ENCODE assay signal across 17 mouse cellular contexts in the genomic region with DNA sequence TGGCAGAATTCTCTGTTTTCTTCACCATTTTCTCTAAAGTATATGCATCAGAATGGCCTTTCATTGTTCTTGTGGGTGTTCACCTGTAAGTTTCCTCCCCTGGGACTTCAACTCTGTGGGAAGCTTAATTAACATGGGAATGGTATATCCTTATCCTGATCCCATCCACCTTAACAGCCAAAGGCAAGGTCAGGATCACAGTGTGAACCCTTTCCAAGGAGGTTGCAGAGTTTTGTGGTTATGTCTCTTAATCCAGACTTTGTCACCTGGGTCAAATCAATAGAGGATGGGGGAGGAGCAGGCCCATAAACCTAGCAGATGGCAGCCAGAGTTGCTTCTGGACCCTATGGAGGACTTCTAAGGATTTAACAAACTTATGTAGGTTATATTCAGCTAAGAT.
"Had no signal": no experiment of that assay in that cellular context is flagged by ENCODE, and none has a peak within 500 bp of the region (broad histone marks: within the 10 kb centered on the region; RNA-seq: fewer than 3 reads in every experiment).

No protein-coding gene starts in this region.

- H3K4me2 ChIP-seq: lung, embryonic 15.5 days; midbrain, embryonic 11.5 days; midbrain, embryonic 13.5 days; midbrain, embryonic 15.5 days; neural tube, embryonic 12.5 days; stomach, embryonic 15.5 days had no signal

- DNase-seq: lung, adult 2 months; lung, postnatal 14 days; lung, postnatal 36 days; right cerebral cortex, postnatal 14 days; thymus, adult 2 months; thymus, postnatal 14 days; thymus, postnatal 36 days had no signal

- H3K4me1 ChIP-seq: lung, embryonic 15.5 days; midbrain, embryonic 13.5 days; midbrain, embryonic 15.5 days; neural tube, embryonic 12.5 days; stomach, embryonic 15.5 days had no signal

- H3K27ac ChIP-seq: lung, embryonic 15.5 days; macrophage; midbrain, embryonic 13.5 days; midbrain, embryonic 15.5 days; neural tube, embryonic 12.5 days; stomach, embryonic 15.5 days; stomach, postnatal 0 days had no signal

- ATAC-seq: lung, postnatal 0 days; midbrain, embryonic 13.5 days; midbrain, embryonic 15.5 days had no signal

- H3K4me3 ChIP-seq: lung, embryonic 15.5 days; megakaryocyte, embryonic 14.5 days; midbrain, embryonic 13.5 days; midbrain, embryonic 15.5 days; neural tube, embryonic 12.5 days; stomach, embryonic 15.5 days had no signal

- H3K27me3 ChIP-seq: lung, embryonic 15.5 days; midbrain, embryonic 13.5 days; midbrain, embryonic 15.5 days; neural tube, embryonic 12.5 days; stomach, embryonic 15.5 days had no signal

- H3K9ac ChIP-seq: lung, embryonic 15.5 days; midbrain, embryonic 13.5 days; midbrain, embryonic 15.5 days; neural tube, embryonic 12.5 days; stomach, embryonic 15.5 days had no signal

- H3K36me3 ChIP-seq: lung, embryonic 15.5 days; midbrain, embryonic 13.5 days; midbrain, embryonic 15.5 days; neural tube, embryonic 12.5 days; stomach, embryonic 15.5 days had no signal

- H3K9me3 ChIP-seq: lung, embryonic 15.5 days; midbrain, embryonic 13.5 days; midbrain, embryonic 15.5 days; neural tube, embryonic 12.5 days; stomach, embryonic 15.5 days had no signal
